Mouse (Mus musculus) left cerebral cortex, adult 8-10 months (tissue): Measurements from ENCODE around the gene Smarcd2. TPM values are rescaled to one million over a fixed set of nuclear protein-coding genes. Genes with fewer than 3 reads are reported as not detected.

Experiments used
- DNase-seq, 2 experiments: peaks; one replicate each; pipeline ENCODE4 v3.0.0; 2022; ENCODE audit warnings: low spot score in 2 of 2
- total RNA-seq, 4 experiments: library from RNA; stranded (reverse); gene quantifications; 2 replicates each; pipeline ENCODE4 v1.2.4; 2022

Gene Smarcd2
- 10 to 100 TPM; 12.2 to 20.5 (median 19.4) TPM for total RNA-seq

- DNase-seq, result peak; percentile 93 to 99
Measured at GRCm38 (mm10) chr11:106272644-106273310, at the start of gene Smarcd2. TSS of gene Smarcd2 (minus strand) at chr11:106272972.

- DNase-seq, result no peak
Measured at GRCm38 (mm10) chr11:106318406-106319366, 45.9 kb upstream of the Smarcd2 start.

- no peak for DNase-seq
Measured at GRCm38 (mm10) chr11:106317801-106318200, 45.0 kb upstream of the Smarcd2 start.

GRCm38 (mm10) chr11:106316416-106316815 is 43.6 kb upstream of the Smarcd2 start:
- DNase-seq, result no peak

- no peak for DNase-seq
Measured at GRCm38 (mm10) chr11:106314333-106314812, 41.6 kb upstream of the Smarcd2 start, which contains the start of gene Cd79b. TSS of gene Cd79b (minus strand) at chr11:106314762.

- no peak for DNase-seq
Measured at GRCm38 (mm10) chr11:106313533-106313932, 40.8 kb upstream of the Smarcd2 start.

GRCm38 (mm10) chr11:106310123-106310522 is 37.4 kb upstream of the Smarcd2 start:
- DNase-seq, result no peak

- DNase-seq, result no peak
Measured at GRCm38 (mm10) chr11:106308162-106308561, 35.4 kb upstream of the Smarcd2 start.

GRCm38 (mm10) chr11:106307432-106307831 is 34.7 kb upstream of the Smarcd2 start:
- DNase-seq, result no peak

GRCm38 (mm10) chr11:106306758-106307157 is 34.0 kb upstream of the Smarcd2 start:
- DNase-seq, result no peak

- DNase-seq, result no peak
Measured at GRCm38 (mm10) chr11:106306065-106306385, 33.3 kb upstream of the Smarcd2 start.

GRCm38 (mm10) chr11:106305348-106306064 is 32.7 kb upstream of the Smarcd2 start:
- DNase-seq, result no peak

GRCm38 (mm10) chr11:106302634-106303033 is 29.9 kb upstream of the Smarcd2 start:
- DNase-seq, result no peak

GRCm38 (mm10) chr11:106301765-106302164 is 29.0 kb upstream of the Smarcd2 start, which contains the start of gene Gh:
TSS of gene Gh (minus strand) at chr11:106301865.
- DNase-seq, result no peak

- DNase-seq, result no peak
Measured at GRCm38 (mm10) chr11:106291861-106292260, 19.1 kb upstream of the Smarcd2 start.

GRCm38 (mm10) chr11:106290376-106290775 is 17.6 kb upstream of the Smarcd2 start:
- no peak for DNase-seq

- DNase-seq, result no peak
Measured at GRCm38 (mm10) chr11:106289369-106289768, 16.6 kb upstream of the Smarcd2 start.

- no peak for DNase-seq
Measured at GRCm38 (mm10) chr11:106286987-106287386, 14.2 kb upstream of the Smarcd2 start.

GRCm38 (mm10) chr11:106286206-106286605 is 13.4 kb upstream of the Smarcd2 start:
- DNase-seq, result no peak

- no peak for DNase-seq
Measured at GRCm38 (mm10) chr11:106284126-106284525, 11.4 kb upstream of the Smarcd2 start.

GRCm38 (mm10) chr11:106283371-106283770 is 10.6 kb upstream of the Smarcd2 start:
- DNase-seq, result no peak

- no peak for DNase-seq
Measured at GRCm38 (mm10) chr11:106282452-106282851, 9.7 kb upstream of the Smarcd2 start.
